Comparison of ENCODE assay signal across 8 mouse cellular contexts in the genomic region with DNA sequence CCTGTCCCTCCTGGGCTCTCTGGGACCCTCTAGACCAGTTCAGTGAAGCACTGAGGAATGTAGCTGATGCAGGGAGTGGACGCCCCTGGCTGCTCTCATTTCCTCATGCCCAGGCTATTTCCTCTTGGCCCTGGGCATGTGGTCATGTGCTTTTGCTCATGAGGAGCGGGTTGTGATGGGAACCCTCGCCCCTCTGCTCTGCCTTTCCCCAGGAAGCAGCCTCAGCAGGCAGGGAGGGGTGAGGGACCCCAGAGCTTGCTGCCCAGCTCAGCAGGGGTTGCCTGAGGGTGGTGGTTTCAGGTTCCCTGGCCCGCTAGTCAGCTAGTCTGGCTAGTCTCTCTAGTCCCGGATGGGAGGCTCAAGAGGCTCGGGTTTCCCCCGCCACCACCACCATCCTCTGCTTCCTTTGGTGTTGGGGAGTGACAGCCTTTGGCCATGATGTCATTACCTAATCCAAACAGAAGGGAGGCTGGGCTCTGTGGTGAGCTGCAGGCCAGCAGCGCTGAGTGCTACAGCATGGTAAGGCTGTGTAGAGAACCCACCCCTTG. TPM values are rescaled to one million over a fixed set of nuclear protein-coding genes. Genes with fewer than 3 reads are reported as not detected.
A peak's percentile ranks its signal among the peaks of the same experiment; 100 is the strongest.
DNase-seq lines count a peak whose midpoint lies in the region; ATAC-seq lines count a peak whose summit lies in the region.

No protein-coding gene starts in this region.

- no peaks in the 10 kb centered on the region for H3K27me3 ChIP-seq in forebrain, embryonic 11.5 days (ENCODE audit: control insufficient read depth, insufficient read depth, low read length)
- no peaks in the 10 kb centered on the region for H3K27me3 ChIP-seq in limb, embryonic 10.5 days (ENCODE audit: low read depth, poor library complexity, severe bottlenecking)

- WGBS in forebrain, embryonic 11.5 days, result 9% methylated on average over 8 of the region's 8 CpGs
- WGBS in limb, embryonic 10.5 days, result 2% methylated on average over 8 of the region's 8 CpGs

- no peak for ATAC-seq in forebrain, embryonic 11.5 days (replicated peaks; ENCODE audit: low FRiP score)

- no peak overlapping the region for H3K4me2 ChIP-seq in forebrain, embryonic 11.5 days (ENCODE audit: low read depth, low read length, severe bottlenecking)

- DNase-seq in ovary, postnatal 36 days (ENCODE audit: low spot score), result peak; percentile 29
- DNase-seq in ovary, postnatal 10 days (ENCODE audit: low spot score), result no peak
- DNase-seq in forebrain, embryonic 11.5 days (ENCODE audit: low spot score), result peak; percentile 64
- DNase-seq in heart, postnatal 14 days, result peak; percentile 64 to 65
- DNase-seq in limb, embryonic 10.5 days (ENCODE audit: low spot score), result peak; percentile 78
- peak; percentile 66 for DNase-seq in mesoderm, embryonic 11.5 days (ENCODE audit: low read depth, low spot score)
- DNase-seq in frontal cortex, postnatal 10 days (ENCODE audit: low spot score in 2 of 2), result no peak
- DNase-seq in spleen, postnatal 14 days (ENCODE audit: low spot score in 2 of 2), result no peak

- H3K9me3 ChIP-seq in forebrain, embryonic 11.5 days (ENCODE audit: control insufficient read depth, low read length), result no peaks in the 10 kb centered on the region
- H3K9me3 ChIP-seq in limb, embryonic 10.5 days (replicated peaks), result no peaks in the 10 kb centered on the region

- H3K36me3 ChIP-seq in forebrain, embryonic 11.5 days (ENCODE audit: control insufficient read depth, insufficient read depth, low read length), result no peaks in the 10 kb centered on the region
- no peaks in the 10 kb centered on the region for H3K36me3 ChIP-seq in limb, embryonic 10.5 days

- H3K4me3 ChIP-seq in forebrain, embryonic 11.5 days (ENCODE audit: low read depth, low read length), result no peak overlapping the region
- peak overlapping the region; percentile 31 for H3K4me3 ChIP-seq in limb, embryonic 10.5 days

- 0 out of 2 replicates have a peak overlapping the region, but pooled peaks have one; percentile 18 for H3K27ac ChIP-seq in forebrain, embryonic 11.5 days (ENCODE audit: low read depth, low read length)
- H3K27ac ChIP-seq in limb, embryonic 10.5 days, result peak overlapping the region; percentile 90

- peak overlapping the region; percentile 6; the same call in 1 of the 2 replicates for H3K9ac ChIP-seq in forebrain, embryonic 11.5 days (ENCODE audit: low read length)

- peaks cover 4% of the 10 kb centered on the region; the same call in 1 of the 2 replicates for H3K4me1 ChIP-seq in forebrain, embryonic 11.5 days (replicated peaks; ENCODE audit: control insufficient read depth, insufficient read depth, low read length)
- peaks cover 67% of the 10 kb centered on the region for H3K4me1 ChIP-seq in limb, embryonic 10.5 days

- intact Hi-C loops in heart, postnatal 14 days (cut with DNase I), result no loop called here

RNA-seq across cellular contexts. Expression of gene Timp2, which starts 7.5 kb away (rescaled TPM):
- 48.0 and 50.8 TPM in 2 replicates for polyA plus RNA-seq in forebrain, embryonic 11.5 days (2014; fragmentation: Nextera tagmentation; extraction: Ambion mirVana)
- 100 to 1,000 TPM; 150 to 168 TPM for total RNA-seq in heart, postnatal 14 days (2021)
- polyA plus RNA-seq in limb, embryonic 10.5 days (2016; fragmentation: Nextera tagmentation; extraction: Ambion mirVana), result 35.4 and 49.6 TPM in 2 replicates

RNA-seq across cellular contexts. Expression of gene Cep295nl, which starts 20.7 kb away (rescaled TPM):
- 0.44 and 0.60 TPM in 2 replicates for polyA plus RNA-seq in forebrain, embryonic 11.5 days (2014; fragmentation: Nextera tagmentation; extraction: Ambion mirVana)
- total RNA-seq in heart, postnatal 14 days (2021), result 1 to 10 TPM in 1 of 2 experiments, under 1 TPM in 1; 1.00 to 2.0 TPM
- 0.61 and 1.1 TPM in 2 replicates for polyA plus RNA-seq in limb, embryonic 10.5 days (2016; fragmentation: Nextera tagmentation; extraction: Ambion mirVana)

RNA-seq across cellular contexts. Expression of gene Lgals3bp, which starts 38.8 kb away (rescaled TPM):
- polyA plus RNA-seq in forebrain, embryonic 11.5 days (2014; fragmentation: Nextera tagmentation; extraction: Ambion mirVana), result 0.71 and 1.1 TPM in 2 replicates
- 10 to 100 TPM; 21.2 to 24.1 TPM for total RNA-seq in heart, postnatal 14 days (2021)
- 2.7 and 3.4 TPM in 2 replicates for polyA plus RNA-seq in limb, embryonic 10.5 days (2016; fragmentation: Nextera tagmentation; extraction: Ambion mirVana)

RNA-seq across cellular contexts. Expression of gene Cant1, which starts 55.8 kb away (rescaled TPM):
- 25.4 and 30.8 TPM in 2 replicates for polyA plus RNA-seq in forebrain, embryonic 11.5 days (2014; fragmentation: Nextera tagmentation; extraction: Ambion mirVana)
- 10 to 100 TPM; 17.9 to 20.9 TPM for total RNA-seq in heart, postnatal 14 days (2021)
- polyA plus RNA-seq in limb, embryonic 10.5 days (2016; fragmentation: Nextera tagmentation; extraction: Ambion mirVana), result 24.1 and 25.9 TPM in 2 replicates

Comparison
In these comparisons a context has a peak if more than half of its experiments do, and no peak if none do; other contexts are left out.
1. DNase-seq: peak in ovary, postnatal 36 days (single experiment), forebrain, embryonic 11.5 days (single experiment), heart, postnatal 14 days (2 of 2), limb, embryonic 10.5 days (single experiment) and mesoderm, embryonic 11.5 days (single experiment); none in ovary, postnatal 10 days (single experiment), frontal cortex, postnatal 10 days (0 of 2) and spleen, postnatal 14 days (0 of 2).